Mouse (Mus musculus) heart, adult 2 months (tissue): ENCODE measurements at regions not wholly inside any gene's neighbourhood (a gene's known extent, or its start where the extent isn't known, plus 50 kb on each side); places are given as distances from the start of the nearest gene placed in this dataset.

Experiments
- CTCF ChIP-seq: fragments of 200-600 bp; IDR thresholded peaks from 2 replicates; pipeline ENCODE4 v1.8.1; 2022; ENCODE audit warnings: antibody characterized with exemption, mild to moderate bottlenecking, moderate library complexity
- EP300 ChIP-seq: fragments of 200-500 bp; IDR thresholded peaks from 2 replicates; pipeline ENCODE4 v1.6.1; 2011; ENCODE audit warnings: low read depth, low read length, control low read depth; ENCODE audit not compliant: insufficient read depth
- POLR2A ChIP-seq: fragments of 200-500 bp; IDR thresholded peaks from 2 replicates; pipeline ENCODE4 v1.6.1; 2011; ENCODE audit warnings: mild to moderate bottlenecking, low read depth, low read length, control low read depth; ENCODE audit not compliant: insufficient read depth

GRCm38 (mm10) chr1:184483371-184483770 is 249.0 kb downstream of the Hlx start:
- TF ChIP-seq POLR2A: no peak
- no peak for TF ChIP-seq EP300
- TF ChIP-seq CTCF: no peak
